Mouse (Mus musculus) NIH3T3 (cell line): Measurements from ENCODE around the gene Pkm.

Experiments
- DNase-seq: peaks from one replicate; pipeline ENCODE4 v3.0.0-alpha.2; 2012; ENCODE audit warnings: low read depth

Gene Pkm

DNA sequence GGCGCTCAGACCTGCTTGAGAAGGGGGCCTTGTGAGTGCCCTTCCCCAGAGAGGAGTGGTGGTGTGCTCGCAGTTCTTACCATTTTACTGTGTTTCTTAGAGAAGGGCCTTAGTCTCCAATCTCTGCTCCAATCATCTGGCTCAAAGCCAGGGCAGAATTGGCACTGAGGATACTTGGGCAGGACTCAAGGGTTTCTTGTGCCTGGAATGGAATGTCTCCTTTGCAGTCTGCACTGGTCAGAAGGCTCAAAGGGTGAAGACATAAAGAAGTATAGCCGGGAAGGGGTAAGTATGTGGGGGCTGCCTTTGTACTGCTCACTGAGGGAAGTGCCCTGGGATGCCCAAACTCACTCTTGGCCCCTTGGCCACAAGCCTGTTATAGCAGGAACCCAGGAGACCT, 53.1 kb downstream of the Pkm start:
- DNase-seq = peak; percentile 71

GRCm38 (mm10) chr9:59716275-59716898, 60.2 kb downstream of the Pkm start:
- DNase-seq = no peak

- DNase-seq = no peak
Measured at GRCm38 (mm10) chr9:59718237-59718636, 62.1 kb downstream of the Pkm start.

- no peak for DNase-seq
Measured at GRCm38 (mm10) chr9:59721144-59721543, 65.0 kb downstream of the Pkm start.

GRCm38 (mm10) chr9:59723096-59723657, 67.0 kb downstream of the Pkm start:
- DNase-seq = peak; percentile 90

DNA sequence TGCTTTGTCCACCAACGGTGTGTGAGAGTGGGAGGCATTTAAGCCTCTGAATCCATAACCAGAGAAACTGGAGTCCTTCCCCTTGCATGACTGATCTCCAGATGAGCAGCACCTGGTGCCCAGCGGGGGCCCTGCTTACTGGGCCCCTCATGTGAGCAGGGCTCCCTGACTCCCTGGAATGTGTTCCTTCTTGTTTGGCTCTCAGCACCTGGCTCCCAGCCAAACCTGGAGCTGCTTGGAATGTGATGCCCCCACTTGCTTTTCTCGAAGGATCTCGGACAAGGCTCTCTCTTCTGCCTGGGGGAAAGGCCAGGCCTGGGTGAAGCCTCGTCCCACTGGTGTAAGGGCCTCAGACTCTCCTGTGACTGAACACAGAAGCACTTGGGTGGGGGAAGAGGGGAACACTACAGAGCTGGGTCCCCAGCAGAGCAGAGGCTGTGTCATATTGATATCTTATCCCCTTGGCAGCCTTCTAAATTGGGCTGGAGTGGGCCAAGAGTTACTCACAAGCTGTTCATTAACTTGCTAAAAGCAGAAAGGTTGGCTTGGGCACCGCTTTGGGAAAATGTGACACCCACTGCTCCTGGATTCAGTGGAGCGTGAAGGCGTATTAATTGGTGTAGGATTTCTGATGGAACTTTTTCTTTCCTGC, 67.7 kb downstream of the Pkm start:
- DNase-seq = peak; percentile 41

DNA sequence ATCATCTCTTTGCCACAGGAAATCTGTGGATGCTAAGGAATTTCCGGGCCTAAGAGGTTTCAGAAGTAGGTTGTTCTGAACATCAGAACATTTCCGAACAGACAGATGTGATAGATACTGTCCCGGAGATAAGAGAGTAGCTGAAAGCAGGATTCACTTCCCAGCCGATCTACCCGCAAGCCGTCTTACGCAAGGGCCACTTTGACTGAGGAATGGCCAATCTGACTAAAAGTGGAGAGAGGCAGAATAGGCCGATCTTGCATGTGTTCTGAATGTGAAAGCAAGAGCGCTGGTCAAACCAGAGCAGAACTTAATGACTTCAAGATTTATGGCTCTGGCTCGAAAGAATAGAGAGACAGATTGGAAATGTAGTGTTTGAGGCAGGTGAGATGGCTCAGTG, 69.3 kb downstream of the Pkm start:
- DNase-seq = no peak

GRCm38 (mm10) chr9:59727569-59728286, 71.6 kb downstream of the Pkm start:
- peak; percentile 25 for DNase-seq
